In genomic region chr12:103306720-103307119, GRCm38 (mm10) we compare ENCODE assay signal across 8 mouse cellular contexts. TPM values are rescaled to one million over a fixed set of nuclear protein-coding genes. Genes with fewer than 3 reads are reported as not detected.
A peak's percentile ranks its signal among the peaks of the same experiment; 100 is the strongest.
DNase-seq lines count a peak whose midpoint lies in the region; ATAC-seq lines count a peak whose summit lies in the region.

No protein-coding gene starts in this region.

- H3K9ac ChIP-seq in kidney, embryonic 16.5 days (replicated peaks; ENCODE audit: low read length), result no peak overlapping the region

- no peaks in the 10 kb centered on the region; the same call in 1 of the 2 replicates for H3K27me3 ChIP-seq in kidney, embryonic 16.5 days (ENCODE audit: insufficient read depth, low read length)

- no peak overlapping the region for H3K4me3 ChIP-seq in kidney, embryonic 16.5 days (ENCODE audit: low read length)

- ATAC-seq in CD4-positive, CD25-positive, alpha-beta regulatory T cell, adult 4 months, result no peak
- no peak for ATAC-seq in kidney, embryonic 16.5 days (ENCODE audit: low FRiP score, low TSS enrichment)

- DNase-seq in CD4-positive, CD25-positive, alpha-beta regulatory T cell, adult 2 months (ENCODE audit: low read depth, low spot score), result peak; percentile 59
- peak; percentile 73 for DNase-seq in kidney, postnatal 10 days
- peak; percentile 71 to 72 for DNase-seq in B cell, adult 2 months
- DNase-seq in embryo, embryonic 9.5 days (ENCODE audit: extremely low spot score), result peak; percentile 52
- DNase-seq in lung, postnatal 10 days, result peak; percentile 41
- DNase-seq in thymus, postnatal 25 days, result peak; percentile 56

- no peak overlapping the region for H3K4me2 ChIP-seq in kidney, embryonic 16.5 days (replicated peaks; ENCODE audit: low read depth, low read length)

- H3K27ac ChIP-seq in kidney, embryonic 16.5 days (ENCODE audit: low read length), result no peak overlapping the region

- H3K36me3 ChIP-seq in kidney, embryonic 16.5 days (ENCODE audit: insufficient read depth, low read length), result no peaks in the 10 kb centered on the region

- 26% methylated on average over 3 of the region's 3 CpGs for WGBS in kidney, embryonic 16.5 days

- H3K4me1 ChIP-seq in kidney, embryonic 16.5 days (ENCODE audit: insufficient read depth, low read length), result no peaks in the 10 kb centered on the region

- no peaks in the 10 kb centered on the region for H3K9me3 ChIP-seq in kidney, embryonic 16.5 days (ENCODE audit: low read length)

RNA-seq across cellular contexts. Expression of gene Fam181a, which starts 4.1 kb away (rescaled TPM):
- not detected for polyA plus RNA-seq in CD4-positive, CD25-positive, alpha-beta regulatory T cell, adult 4 months (2017; shearing (Covaris generic))
- polyA plus RNA-seq in kidney, embryonic 16.5 days (2015; fragmentation: Nextera tagmentation; extraction: Ambion mirVana), result not detected in 2 replicates

RNA-seq across cellular contexts. Expression of gene Asb2, which starts 49.1 kb away (rescaled TPM):
- polyA plus RNA-seq in CD4-positive, CD25-positive, alpha-beta regulatory T cell, adult 4 months (2017; shearing (Covaris generic)), result 10 to 100 TPM; 25.2 to 31.4 TPM
- 1.3 and 4.5 TPM in 2 replicates for polyA plus RNA-seq in kidney, embryonic 16.5 days (2015; fragmentation: Nextera tagmentation; extraction: Ambion mirVana)
